Mouse (Mus musculus): ENCODE data around the gene Nop58. TPM values are rescaled to one million over a fixed set of nuclear protein-coding genes. Genes with fewer than 3 reads are reported as not detected.

The Nop58 gene
- polyA plus RNA-seq (2014; fragmentation: Illumina TruSeq; extraction: RNeasy Lipid Tissue Mini Kit (QIAGEN cat#74804); ENCODE audit: low read depth, low replicate concordance): 446 TPM

GRCm38 (mm10) chr1:59684819-59685755 is at the start of gene Nop58:
Gene Nop58, plus strand, starts transcription at chr1:59684971.

GRCm38 (mm10) chr1:59670641-59671168 is 14.1 kb upstream of the Nop58 start, which contains the start of gene Sumo1:
Gene Sumo1, minus strand, starts transcription at chr1:59670834.

GRCm38 (mm10) chr1:59763164-59763768 is 78.5 kb downstream of the Nop58 start, which contains the start of gene Bmpr2:
Gene Bmpr2, plus strand, starts transcription at chr1:59763400.

Other genes with a start within 250 kb of the Nop58 start
- 22.5 TPM for gene Fzd7, start 202.5 kb upstream of the Nop58 start, polyA plus RNA-seq (2014; fragmentation: Illumina TruSeq; extraction: RNeasy Lipid Tissue Mini Kit (QIAGEN cat#74804); ENCODE audit: low read depth, low replicate concordance)
- gene Gm973, start 168.7 kb upstream of the Nop58 start, polyA plus RNA-seq (2014; fragmentation: Illumina TruSeq; extraction: RNeasy Lipid Tissue Mini Kit (QIAGEN cat#74804); ENCODE audit: low read depth, low replicate concordance): 22.8 TPM
- gene Sumo1, start 14.1 kb upstream of the Nop58 start, polyA plus RNA-seq (2014; fragmentation: Illumina TruSeq; extraction: RNeasy Lipid Tissue Mini Kit (QIAGEN cat#74804); ENCODE audit: low read depth, low replicate concordance): 827 TPM
- 181 TPM for gene Bmpr2, start 78.4 kb downstream of the Nop58 start, polyA plus RNA-seq (2014; fragmentation: Illumina TruSeq; extraction: RNeasy Lipid Tissue Mini Kit (QIAGEN cat#74804); ENCODE audit: low read depth, low replicate concordance)
- 67.1 TPM for gene Fam117b, start 228.0 kb downstream of the Nop58 start, polyA plus RNA-seq (2014; fragmentation: Illumina TruSeq; extraction: RNeasy Lipid Tissue Mini Kit (QIAGEN cat#74804); ENCODE audit: low read depth, low replicate concordance)